Mouse (Mus musculus) liver, postnatal 0 days (tissue): ENCODE measurements at regions not wholly inside any gene's neighbourhood (a gene's known extent, or its start where the extent isn't known, plus 50 kb on each side); places are given as distances from the start of the nearest gene placed in this dataset.

Source experiments
- CTCF ChIP-seq: sonication (generic); IDR thresholded peaks from 2 replicates; pipeline ENCODE4 v1.5.1; 2016; ENCODE audit warnings: antibody characterized with exemption, low read depth
- EP300 ChIP-seq: IDR thresholded peaks from 2 replicates; pipeline ENCODE4 v1.6.1; 2016; ENCODE audit warnings: antibody characterized with exemption, low read depth, mild to moderate bottlenecking

GRCm38 (mm10) chr8:11914681-11915474 is 74.6 kb downstream of the Tex29 start:
- TF ChIP-seq CTCF (no peak), EP300 (no peak)
